Mouse (Mus musculus): Measurements from ENCODE around the gene Fchsd2.

DNA sequence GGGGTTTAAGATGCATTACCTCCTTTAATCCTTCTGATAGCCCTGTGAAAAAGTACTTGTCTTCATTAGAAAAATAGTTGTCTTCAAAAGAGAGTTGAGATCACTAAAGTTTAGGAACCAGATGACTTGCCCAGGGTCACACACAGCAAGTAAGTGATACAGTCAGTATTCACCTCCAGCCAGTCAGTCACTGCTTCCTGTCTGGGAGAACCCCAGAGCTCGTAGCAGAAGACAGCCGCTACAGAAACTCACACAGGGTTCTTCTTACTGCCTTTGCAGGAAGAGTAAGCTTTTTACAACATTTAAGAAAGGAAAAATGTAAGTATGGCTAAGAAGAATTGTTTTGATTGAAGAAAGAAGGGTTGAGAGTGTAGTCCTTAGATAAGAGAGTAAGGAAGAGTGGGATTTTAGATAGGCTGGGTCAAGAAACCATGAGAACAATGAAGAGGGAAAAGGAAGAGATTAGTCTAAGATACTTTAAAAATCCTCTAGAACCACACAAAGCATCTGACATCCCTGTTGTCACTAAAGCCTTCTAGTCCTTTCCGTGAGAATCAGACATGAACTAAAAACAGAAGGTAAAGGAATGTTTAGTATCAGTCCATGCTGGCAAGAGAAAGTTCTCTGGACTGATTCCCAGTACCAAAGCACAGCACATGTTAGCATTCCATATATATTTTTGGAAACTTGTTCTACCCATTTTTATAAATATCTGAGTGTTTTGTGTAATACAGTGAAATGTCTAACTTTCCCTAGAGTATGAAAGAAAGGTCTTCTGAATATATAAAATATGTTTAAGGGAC, 175.0 kb downstream of the Fchsd2 start:
- TF ChIP-seq POLR2A (IDR thresholded peaks at IDR 0.05; ENCODE audit: borderline replicate concordance, extremely low read depth, low read depth, low read length) (no peak), CTCF (IDR thresholded peaks at IDR 0.05; ENCODE audit: insufficient read depth, low read length) (no peak)
